Mouse (Mus musculus) liver, embryonic 11.5 days (tissue): Measurements from ENCODE around the gene Ccl22. TPM values are rescaled to one million over a fixed set of nuclear protein-coding genes. Genes with fewer than 3 reads are reported as not detected.
A peak's percentile ranks its signal among the peaks of the same experiment; 100 is the strongest.

Source experiments
- ATAC-seq: fragments of 200-750 bp; cut with Nextera tagmentation; replicated peaks from 2 replicates; pipeline ENCODE4 v1.8.0; 2017; ENCODE audit warnings: moderate number of reproducible peaks, mild to moderate bottlenecking, moderate TSS enrichment, moderate library complexity; ENCODE audit not compliant: low FRiP score
- DNase-seq: peaks from one replicate; pipeline ENCODE4 v3.0.0-alpha.2; 2017; ENCODE audit warnings: low spot score
- H3K27ac ChIP-seq: fragments of 300-500 bp; sonication (generic); 2 replicates; pipeline ENCODE4 v1.5.1; 2014; ENCODE audit warnings: mild to moderate bottlenecking, low read depth, low read length, control low read depth
- H3K27me3 ChIP-seq: fragments of 300-500 bp; sonication (generic); replicated peaks from 2 replicates; pipeline ENCODE4 v1.6.1; 2014; ENCODE audit warnings: low read length, mixed read lengths; ENCODE audit not compliant: control insufficient read depth, insufficient read depth
- H3K36me3 ChIP-seq: fragments of 300-500 bp; sonication (generic); 2 replicates; pipeline ENCODE4 v1.6.1; 2014; ENCODE audit warnings: mild to moderate bottlenecking, low read length, moderate library complexity, mixed read lengths; ENCODE audit not compliant: control insufficient read depth, insufficient read depth
- H3K4me1 ChIP-seq: fragments of 300-500 bp; sonication (generic); replicated peaks from 2 replicates; pipeline ENCODE4 v1.6.1; 2014; ENCODE audit warnings: low read length, mixed read lengths; ENCODE audit not compliant: control insufficient read depth, insufficient read depth
- H3K4me2 ChIP-seq: fragments of 300-500 bp; sonication (generic); 2 replicates; pipeline ENCODE4 v1.6.1; 2014; ENCODE audit warnings: mild to moderate bottlenecking, control low read depth, moderate library complexity
- H3K4me3 ChIP-seq: fragments of 300-500 bp; sonication (generic); 2 replicates; pipeline ENCODE4 v1.5.1; 2014; ENCODE audit warnings: low read depth, low read length, control low read depth
- H3K9ac ChIP-seq: fragments of 300-500 bp; sonication (generic); 2 replicates; pipeline ENCODE4 v1.6.1; 2014; ENCODE audit warnings: low read depth, low read length, control low read depth
- H3K9me3 ChIP-seq: fragments of 300-500 bp; sonication (generic); 2 replicates; pipeline ENCODE4 v1.6.1; 2016; ENCODE audit warnings: low read length, inconsistent platforms, mixed read lengths; ENCODE audit not compliant: control insufficient read depth
- WGBS: fragments of 180-500 bp; shearing (Covaris S2); extraction: QIAGEN DNeasy Blood & Tissue Kit; methylation state at CpG from one replicate; pipeline ENCODE4 v1.1.7; 2014; 5-methylcytosine and 5-hydroxymethylcytosine counted together
- polyA plus RNA-seq: library from polyadenylated mRNA; unstranded; fragments of >200 nt; fragmentation: Nextera tagmentation; extraction: Ambion mirVana; gene quantifications from 2 replicates; pipeline ENCODE4 v1.2.1, GENCODE M21; 2014

Gene Ccl22
- polyA plus RNA-seq, 1 experiment from 2014 or later, result not detected

DNA sequence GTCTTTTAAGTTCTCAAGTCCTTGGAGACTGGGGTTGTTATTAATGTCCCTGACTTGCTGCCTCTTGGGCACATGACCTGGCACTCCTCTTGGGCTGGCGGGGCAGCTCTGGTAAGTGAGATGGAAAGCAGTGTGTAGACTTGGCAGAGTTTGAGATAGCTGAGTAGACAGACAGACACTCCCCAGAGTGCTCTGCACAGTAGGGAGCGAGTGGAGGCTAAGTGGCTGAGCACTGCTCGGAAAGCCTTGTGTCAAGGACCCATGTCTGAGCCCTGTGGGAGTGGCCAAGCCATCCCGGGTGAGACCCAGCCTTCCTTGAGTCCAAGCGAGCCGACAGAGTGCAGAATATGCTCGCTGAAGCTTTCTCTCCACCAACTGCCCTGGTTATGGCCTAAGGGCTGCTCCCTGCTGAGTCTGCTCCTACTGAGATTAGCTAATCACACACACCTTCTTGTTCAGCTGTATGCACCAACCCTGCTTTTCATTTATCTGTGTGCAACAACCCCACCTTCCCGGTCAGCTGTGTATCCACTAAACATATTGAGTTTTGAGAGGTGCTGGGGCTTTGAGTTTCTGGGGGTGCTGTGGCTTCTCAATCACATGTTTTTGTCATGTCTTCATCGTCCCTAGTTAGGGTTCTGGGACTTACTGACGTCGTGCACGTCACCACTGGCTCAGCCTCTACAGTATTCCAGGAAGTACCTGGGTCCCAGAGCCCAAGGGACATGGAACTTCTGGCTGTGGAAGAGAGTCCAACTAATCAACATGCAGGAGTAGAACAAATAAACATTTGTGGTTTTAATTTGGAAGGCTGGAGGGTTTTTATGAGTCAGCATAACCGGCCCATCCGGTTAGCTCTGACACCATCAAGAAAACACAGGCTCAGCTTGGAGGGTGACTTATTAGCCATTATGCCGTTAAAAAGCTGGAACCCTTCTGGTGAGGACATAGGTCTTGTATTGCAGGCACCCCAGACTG lies 42.4 kb downstream of the Ccl22 start:
- DNase-seq (peak; percentile 61), ATAC-seq (peak; percentile 99)
- Histone ChIP-seq H3K4me1 (peaks cover 19% of the 10 kb centered on the region), H3K36me3 (no peaks in the 10 kb centered on the region), H3K27ac (peak overlapping the region; percentile 75), H3K9ac (0 out of 2 replicates have a peak overlapping the region, but pooled peaks have one; percentile 7), H3K9me3 (no peaks in the 10 kb centered on the region), H3K4me2 (peak overlapping the region; percentile 52), H3K4me3 (peak overlapping the region; percentile 2; the same call in 1 of the 2 replicates), H3K27me3 (no peaks in the 10 kb centered on the region)
- 52% methylated on average over 15 of the region's 15 CpGs for WGBS

DNA sequence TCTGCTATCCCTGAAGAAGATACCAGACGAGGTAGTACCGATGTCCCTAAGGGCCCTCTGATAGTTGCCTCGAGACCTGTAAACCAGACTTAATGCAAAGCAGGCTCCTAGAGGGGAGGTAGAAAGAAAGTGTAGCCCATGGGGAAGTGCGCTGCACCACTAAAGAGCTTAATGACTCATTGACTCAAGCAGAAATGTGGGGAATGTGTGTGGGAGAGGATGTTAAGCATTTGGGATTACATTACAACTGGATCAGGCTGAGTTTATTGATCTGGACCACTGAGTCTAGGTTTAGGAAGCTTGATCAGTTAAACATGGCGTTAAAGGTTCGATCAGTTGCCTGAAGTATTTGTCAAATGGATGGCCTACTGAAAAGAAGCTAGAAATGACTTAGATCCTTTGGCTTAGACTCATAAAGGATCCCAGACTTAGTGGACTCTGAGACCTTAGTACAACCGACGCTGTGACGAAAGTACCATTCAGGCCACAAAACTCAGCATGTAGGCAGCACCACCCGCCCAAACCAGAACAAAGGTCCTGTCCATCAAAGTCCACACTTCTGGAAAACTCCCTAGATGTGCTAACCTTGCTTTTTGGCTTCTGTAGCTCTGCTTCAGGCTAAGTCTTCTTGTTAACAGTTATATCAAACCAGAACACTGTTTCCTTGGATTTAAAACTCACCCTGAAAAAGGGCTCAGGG lies 44.0 kb downstream of the Ccl22 start:
- 83% methylated on average over 10 of the region's 10 CpGs for WGBS
- no peak overlapping the region for H3K27ac ChIP-seq
- H3K9me3 ChIP-seq, result no peaks in the 10 kb centered on the region
- no peaks in the 10 kb centered on the region for H3K36me3 ChIP-seq
- H3K9ac ChIP-seq, result no peak overlapping the region
- peaks cover 19% of the 10 kb centered on the region for H3K4me1 ChIP-seq
- H3K4me3 ChIP-seq, result no peak overlapping the region
- ATAC-seq (no peak), DNase-seq (no peak)
- H3K4me2 ChIP-seq, result no peak overlapping the region
- no peaks in the 10 kb centered on the region for H3K27me3 ChIP-seq

DNA sequence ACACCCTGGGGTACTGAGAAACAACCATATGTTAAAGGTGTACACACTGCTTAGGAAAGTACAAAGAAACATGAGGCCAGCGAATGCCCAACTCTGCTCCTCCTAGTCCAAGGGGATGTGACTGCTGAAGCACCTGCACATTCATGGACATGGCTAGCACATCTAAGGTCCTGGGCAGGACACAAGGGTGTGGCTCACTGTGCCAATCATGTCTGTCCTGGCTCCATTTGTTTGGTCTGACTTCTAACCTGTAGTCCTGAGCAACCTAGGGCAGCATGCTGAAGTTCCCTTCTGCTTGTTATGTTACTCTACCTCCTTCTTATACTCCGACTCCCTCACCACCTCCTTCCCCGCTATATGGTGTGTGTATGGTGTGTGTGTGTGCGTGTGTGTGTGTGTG lies 49.0 kb downstream of the Ccl22 start:
- WGBS, result 89% methylated on average over 4 of the region's 4 CpGs
- Histone ChIP-seq H3K36me3 (no peaks in the 10 kb centered on the region), H3K27me3 (no peaks in the 10 kb centered on the region), H3K4me2 (no peak overlapping the region), H3K9ac (no peak overlapping the region), H3K4me3 (no peak overlapping the region), H3K9me3 (no peaks in the 10 kb centered on the region), H3K27ac (no peak overlapping the region), H3K4me1 (no peaks in the 10 kb centered on the region)
- ATAC-seq (no peak; the same call in 1 of the 2 replicates), DNase-seq (no peak)

DNA sequence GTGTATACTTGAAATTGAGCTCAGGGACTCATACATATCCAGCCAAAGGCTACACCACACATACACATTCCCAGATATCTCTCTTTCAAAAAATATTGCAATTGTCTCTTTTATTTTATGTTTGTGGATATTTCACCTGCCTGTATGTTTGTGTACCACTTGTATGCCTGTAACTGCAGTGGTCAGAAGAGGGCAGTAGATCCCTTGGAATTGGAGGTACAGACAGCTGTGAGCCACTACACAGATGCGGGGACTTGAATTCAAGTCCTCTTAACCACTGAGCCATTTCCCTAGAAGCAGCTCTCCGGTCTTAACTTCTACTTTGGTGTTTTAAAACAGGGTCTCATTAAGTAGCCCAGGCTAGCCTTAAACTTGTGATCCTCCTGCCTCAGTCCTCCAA lies 49.4 kb downstream of the Ccl22 start:
- ATAC-seq (no peak), DNase-seq (no peak)
- Histone ChIP-seq H3K4me1 (no peaks in the 10 kb centered on the region), H3K27me3 (no peaks in the 10 kb centered on the region), H3K27ac (no peak overlapping the region), H3K4me2 (no peak overlapping the region), H3K9me3 (no peaks in the 10 kb centered on the region), H3K9ac (no peak overlapping the region), H3K4me3 (no peak overlapping the region), H3K36me3 (no peaks in the 10 kb centered on the region)
- 90% methylated on average over 2 of the region's 2 CpGs for WGBS

DNA sequence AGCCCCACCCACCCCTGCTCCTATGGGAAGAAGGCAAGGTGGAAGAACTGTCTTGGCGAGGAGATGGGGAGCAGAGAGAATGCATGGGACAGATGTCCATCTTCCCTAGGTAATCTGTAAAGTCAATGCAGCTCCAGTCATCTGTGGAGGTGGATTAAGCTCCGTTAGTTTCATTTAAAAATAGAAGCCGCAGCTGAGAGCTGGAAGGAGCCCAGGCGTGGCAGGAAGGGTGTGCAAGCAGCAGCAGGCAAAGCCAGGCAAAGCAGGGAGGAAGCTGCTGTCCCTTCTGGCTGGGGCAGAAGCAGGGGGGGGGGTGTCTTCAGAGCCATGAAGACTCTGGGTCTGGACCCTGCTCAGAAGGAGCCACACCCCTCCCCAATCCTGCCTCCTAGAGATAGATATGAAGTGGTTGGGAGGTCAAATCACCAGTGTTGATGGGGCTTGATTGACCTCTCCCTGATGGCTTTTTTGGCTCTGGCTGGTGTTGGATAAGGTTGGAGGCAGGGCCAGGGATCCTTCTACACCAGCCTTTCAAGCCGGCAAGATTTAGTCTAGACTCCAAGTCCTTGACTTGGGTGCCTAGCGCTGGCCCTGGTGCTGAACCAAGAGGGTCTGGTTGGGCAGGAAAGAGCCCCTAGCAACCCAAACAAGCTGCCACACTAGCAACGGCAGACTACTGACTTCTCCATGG lies 55.0 kb downstream of the Ccl22 start:
- WGBS, result 54% methylated on average over 7 of the region's 7 CpGs
- H3K4me1 ChIP-seq, result peaks cover 16% of the 10 kb centered on the region

More for the DNA sequence above, 55.0 kb downstream of the Ccl22 start:
- Histone ChIP-seq H3K27me3 (no peaks in the 10 kb centered on the region), H3K4me2 (no peak overlapping the region), H3K27ac (no peak overlapping the region), H3K4me3 (no peak overlapping the region), H3K36me3 (no peaks in the 10 kb centered on the region), H3K9me3 (no peaks in the 10 kb centered on the region), H3K9ac (no peak overlapping the region)
- ATAC-seq (no peak), DNase-seq (peak; percentile 64)

Other genes with a start within 250 kb of the Ccl22 start
- 7.8 and 8.4 TPM in 2 replicates for gene Cpne2, start 212.6 kb upstream of the Ccl22 start, polyA plus RNA-seq
- 38.0 and 39.7 TPM in 2 replicates for gene Rspry1, start 143.7 kb upstream of the Ccl22 start, polyA plus RNA-seq
- 60.0 and 70.0 TPM in 2 replicates for gene Fam192a, start 143.6 kb upstream of the Ccl22 start, polyA plus RNA-seq
- gene Arl2bp, start 79.0 kb upstream of the Ccl22 start, polyA plus RNA-seq, result 28.8 and 33.5 TPM in 2 replicates
- 3.4 and 4.5 TPM in 2 replicates for gene Pllp, start 49.3 kb upstream of the Ccl22 start, polyA plus RNA-seq
- gene Cx3cl1, start 26.4 kb downstream of the Ccl22 start, polyA plus RNA-seq, result 0.53 and 0.78 TPM in 2 replicates
- gene Ccl17, start 64.9 kb downstream of the Ccl22 start, polyA plus RNA-seq, result 0.62 and 1.3 TPM in 2 replicates
- gene Coq9, start 92.7 kb downstream of the Ccl22 start, polyA plus RNA-seq, result 82.2 and 82.9 TPM in 2 replicates
- 94.8 and 99.5 TPM in 2 replicates for gene Ciapin1, start 92.8 kb downstream of the Ccl22 start, polyA plus RNA-seq
- 162 and 172 TPM in 2 replicates for gene Polr2c, start 111.9 kb downstream of the Ccl22 start, polyA plus RNA-seq
- gene Dok4, start 130.7 kb downstream of the Ccl22 start, polyA plus RNA-seq, result 13.2 and 13.9 TPM in 2 replicates
- 16.4 and 17.6 TPM in 2 replicates for gene Ccdc102a, start 172.5 kb downstream of the Ccl22 start, polyA plus RNA-seq
- gene Adgrg5, start 178.1 kb downstream of the Ccl22 start, polyA plus RNA-seq, result 1.9 and 2.0 TPM in 2 replicates
- 125 and 137 TPM in 2 replicates for gene Adgrg1, start 229.2 kb downstream of the Ccl22 start, polyA plus RNA-seq